Mouse (Mus musculus) small intestine, adult 2 months (tissue): ENCODE results near the gene Hpcal4.

ENCODE experiments used
- CTCF ChIP-seq: fragments of 200-500 bp; IDR thresholded peaks from 2 replicates; pipeline ENCODE4 v1.5.1; 2012; ENCODE audit warnings: low read depth, mild to moderate bottlenecking, control low read depth, inconsistent platforms, low read length, moderate library complexity, mixed read lengths; ENCODE audit not compliant: insufficient replicate concordance, insufficient read length; ENCODE audit errors: extremely low read depth
- POLR2A ChIP-seq: fragments of 200-500 bp; IDR thresholded peaks from 2 replicates; pipeline ENCODE4 v1.6.1; 2012; ENCODE audit warnings: low read depth, mild to moderate bottlenecking, control low read depth, inconsistent platforms, low read length, moderate library complexity

- TF ChIP-seq CTCF, result no peak
- TF ChIP-seq POLR2A, result no peak
These were observed 29.3 kb downstream of the Hpcal4 start for GRCm38 (mm10) chr4:123212330-123212729.
